ENCODE assay signal across 18 mouse cellular contexts in the genomic region with DNA sequence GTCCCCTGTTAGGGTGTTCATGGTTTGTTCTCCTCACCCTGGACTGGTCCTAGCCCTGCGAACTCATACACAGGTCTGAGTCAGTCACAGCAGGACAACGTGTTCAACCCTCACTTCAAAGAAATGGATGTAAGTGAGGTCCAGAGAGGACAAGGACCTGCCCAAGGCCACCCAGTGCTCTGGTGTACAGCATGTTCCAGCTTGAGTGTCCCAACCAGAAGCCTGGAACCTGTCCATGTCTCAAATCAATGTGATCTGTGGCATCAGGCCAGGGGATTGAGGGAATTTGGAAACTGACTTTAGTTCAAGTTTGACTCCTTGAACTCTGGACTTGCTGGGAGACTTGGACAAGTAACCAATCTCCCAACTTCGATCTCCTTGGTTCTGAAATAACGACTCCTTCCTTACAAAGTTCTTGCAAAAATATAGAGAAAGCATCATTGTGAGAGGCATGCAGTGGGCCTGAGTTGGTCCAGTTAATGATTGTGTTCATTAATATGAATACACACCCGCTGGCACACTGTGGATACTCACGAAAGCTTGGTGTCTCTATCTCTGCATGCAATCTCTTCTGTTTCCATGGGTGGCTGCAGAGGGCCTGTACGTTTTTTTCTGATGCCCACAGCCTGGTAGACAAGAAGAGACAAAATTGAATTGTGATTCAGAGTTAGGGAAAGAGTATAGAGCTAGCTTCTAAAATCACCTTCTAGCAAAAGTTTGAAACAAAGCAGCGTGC. TPM values are rescaled to one million over a fixed set of nuclear protein-coding genes. Genes with fewer than 3 reads are reported as not detected.
DNase-seq lines count a peak whose midpoint lies in the region; TF ChIP-seq lines count a peak whose summit lies in the region.
"Had no signal": no experiment of that assay in that cellular context is flagged by ENCODE, and none has a peak within 500 bp of the region (broad histone marks: within the 10 kb centered on the region; RNA-seq: fewer than 3 reads in every experiment).

No protein-coding gene starts in this region.

- no peak for TF ChIP-seq POLR2A in cerebellum, adult 2 months (IDR thresholded peaks at IDR 0.05; ENCODE audit: borderline replicate concordance, insufficient read depth, low read length)

- H3K27me3 ChIP-seq in cerebellum, adult 2 months (ENCODE audit: control insufficient read depth, insufficient read depth, low read length) = no peaks in the 10 kb centered on the region
- H3K27me3 ChIP-seq: CH12.LX; neural tube, embryonic 12.5 days had no signal

- no peak overlapping the region for H3K4me3 ChIP-seq in cerebellum, adult 2 months (replicated peaks; ENCODE audit: insufficient read depth, low read depth, low read length)
- H3K4me3 ChIP-seq: neural tube, embryonic 12.5 days had no signal

- peak; percentile 33 for DNase-seq in kidney, adult 18-20 months
- no peak for DNase-seq in kidney, postnatal 4 days
- DNase-seq in lung, postnatal 14 days = peak; percentile 13
- DNase-seq in lung, postnatal 4 days = no peak
- peak; percentile 80 for DNase-seq in adrenal gland, postnatal 14 days
- peak; percentile 63 for DNase-seq in skeletal muscle tissue, adult 2 months (ENCODE audit: low read depth, low spot score)
- DNase-seq in cerebellum, adult 8-10 months = no peak
- no peak for DNase-seq in cerebellum, adult 2 months
- DNase-seq: cerebellum, postnatal 10 days; embryo, embryonic 11 days; heart, postnatal 10 days; kidney, adult 11 months; right cerebral cortex, postnatal 4 days had no signal

- H3K27ac ChIP-seq in cerebellum, adult 2 months (ENCODE audit: insufficient read depth, low read length) = no peak overlapping the region
- H3K27ac ChIP-seq: liver, embryonic 14.5 days; neural tube, embryonic 12.5 days had no signal

- 84% methylated on average over 8 of the region's 8 CpGs for WGBS in cerebellum, adult 2 months

- no peak for TF ChIP-seq CTCF in cerebellum, adult 2 months (IDR thresholded peaks at IDR 0.05; ENCODE audit: borderline replicate concordance, insufficient read depth, low read depth, low read length)

- no peaks in the 10 kb centered on the region for H3K4me1 ChIP-seq in cerebellum, adult 2 months (ENCODE audit: control insufficient read depth, insufficient read depth, low read length)
- H3K4me1 ChIP-seq: neural tube, embryonic 12.5 days had no signal

RNA-seq across cellular contexts. Expression of a gene that starts 31.5 kb away (rescaled TPM):
- total RNA-seq in adrenal gland, postnatal 14 days (2021) = 12.3 and 13.2 TPM in 2 replicates
- polyA plus RNA-seq in cerebellum, adult 2 months (2012; rRNA removed) = 1.7 and 1.9 TPM in 2 replicates

RNA-seq across cellular contexts. Expression of a gene that starts 47.6 kb away (rescaled TPM):
- total RNA-seq in adrenal gland, postnatal 14 days (2021) = not detected in 2 replicates
- polyA plus RNA-seq in cerebellum, adult 2 months (2012; rRNA removed) = 0.08 and 0.10 TPM in 2 replicates
- total RNA-seq: CH12.LX; left cerebral cortex, postnatal 10 days had no signal
- polyA plus RNA-seq: liver, embryonic 14.5 days; neural tube, embryonic 12.5 days; stomach, embryonic 14.5 days had no signal

Comparison
In these comparisons a context has a peak if more than half of its experiments do, and no peak if none do; other contexts are left out.
1. DNase-seq: peak in kidney, adult 18-20 months (single experiment), lung, postnatal 14 days (single experiment), adrenal gland, postnatal 14 days (single experiment) and skeletal muscle tissue, adult 2 months (single experiment); none in kidney, postnatal 4 days (0 of 2), lung, postnatal 4 days (0 of 2), cerebellum, adult 8-10 months (single experiment) and cerebellum, adult 2 months (0 of 2).